Mouse (Mus musculus): ENCODE data around the gene Phyhd1.

GRCm38 (mm10) chr2:30257699-30258460, 8.1 kb upstream of the Phyhd1 start:
- TF ChIP-seq CTCF (IDR thresholded peaks at IDR 0.05; ENCODE audit: insufficient read depth, low read length) (no peak), POLR2A (IDR thresholded peaks at IDR 0.05; ENCODE audit: borderline replicate concordance, extremely low read depth, low read depth, low read length) (no peak)
